Mouse (Mus musculus) liver, embryonic 16.5 days (tissue): Measurements from ENCODE around the gene Lbhd2. TPM values are rescaled to one million over a fixed set of nuclear protein-coding genes. Genes with fewer than 3 reads are reported as not detected.

ENCODE experiments used
- ATAC-seq: fragments of 200-750 bp; cut with Nextera tagmentation; 2 replicates; pipeline ENCODE4 v1.8.0; 2017; ENCODE audit warnings: low read depth, mild to moderate bottlenecking, moderate number of reproducible peaks, moderate library complexity
- H3K27ac ChIP-seq: fragments of 300-500 bp; sonication (generic); 2 replicates; pipeline ENCODE4 v1.5.1; 2014; ENCODE audit warnings: mild to moderate bottlenecking, low read length
- H3K27me3 ChIP-seq: fragments of 300-500 bp; sonication (generic); 2 replicates; pipeline ENCODE4 v1.6.1; 2014; ENCODE audit warnings: low read depth, low read length, mixed read lengths; ENCODE audit not compliant: control insufficient read depth, insufficient read depth
- H3K36me3 ChIP-seq: fragments of 300-500 bp; sonication (generic); 2 replicates; pipeline ENCODE4 v1.6.1; 2014; ENCODE audit warnings: mild to moderate bottlenecking; ENCODE audit not compliant: control insufficient read depth, insufficient read depth
- H3K4me1 ChIP-seq: fragments of 300-500 bp; sonication (generic); 2 replicates; pipeline ENCODE4 v1.6.1; 2014; ENCODE audit warnings: low read depth, low read length, mixed read lengths; ENCODE audit not compliant: control insufficient read depth
- H3K4me2 ChIP-seq: fragments of 300-500 bp; sonication (generic); 2 replicates; pipeline ENCODE4 v1.6.1; 2014; ENCODE audit warnings: low read depth, low read length, mixed read lengths
- H3K4me3 ChIP-seq: fragments of 300-500 bp; sonication (generic); 2 replicates; pipeline ENCODE4 v1.5.1; 2014; ENCODE audit warnings: low read depth, mild to moderate bottlenecking, low read length
- H3K9ac ChIP-seq: fragments of 300-500 bp; sonication (generic); 2 replicates; pipeline ENCODE4 v1.6.1; 2014; ENCODE audit warnings: low read depth, low read length
- H3K9me3 ChIP-seq: fragments of 300-500 bp; sonication (generic); replicated peaks from 2 replicates; pipeline ENCODE4 v1.6.1; 2016; ENCODE audit warnings: low read length; ENCODE audit not compliant: control insufficient read depth
- WGBS: fragments of 180-500 bp; shearing (Covaris S2); extraction: QIAGEN DNeasy Blood & Tissue Kit; methylation state at CpG from one replicate; pipeline ENCODE4 v1.1.7; 2014; ENCODE audit not compliant: insufficient replicate concordance; 5-methylcytosine and 5-hydroxymethylcytosine counted together
- polyA plus RNA-seq: library from polyadenylated mRNA; unstranded; fragments of >200 nt; fragmentation: Nextera tagmentation; extraction: Ambion mirVana; gene quantifications from 2 replicates; pipeline ENCODE4 v1.2.1, GENCODE M21; 2015

Gene Lbhd2
- polyA plus RNA-seq, 1 experiment from 2014 or later = not detected

DNA sequence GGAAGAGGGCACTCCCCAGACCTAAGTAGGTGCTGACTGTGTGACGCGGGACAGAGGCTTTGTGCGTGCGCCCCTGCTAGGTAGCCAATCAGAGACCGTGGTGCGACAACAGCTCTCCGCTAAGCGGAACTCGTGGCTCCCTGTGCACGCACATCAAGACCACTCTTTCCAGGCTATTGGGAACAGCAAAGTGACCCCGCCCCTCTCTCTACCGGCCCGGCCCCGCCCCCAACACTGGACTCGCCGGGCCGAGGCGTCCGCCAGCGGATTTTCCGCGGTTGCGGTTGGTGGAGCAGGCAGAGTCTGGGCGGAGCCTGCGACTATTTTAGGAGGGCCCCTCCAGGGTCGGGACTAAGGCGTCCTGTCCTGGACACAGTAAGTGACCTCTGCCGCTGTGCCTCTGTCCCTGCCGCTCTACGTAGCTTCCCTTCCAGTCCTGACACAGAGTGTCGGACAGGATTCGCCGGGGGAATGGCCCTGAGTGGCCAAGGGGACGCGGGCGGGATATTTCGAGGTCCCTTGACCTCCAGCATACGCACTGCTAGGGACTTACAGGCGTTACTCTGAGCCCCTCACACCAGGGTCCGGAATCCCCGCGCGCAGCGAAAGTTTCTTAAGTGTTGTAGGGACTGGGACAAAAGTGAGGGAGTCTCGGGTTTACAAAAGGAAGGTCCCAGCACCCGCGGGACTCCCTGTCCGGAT is 35.9 kb downstream of the Lbhd2 start, which contains the start of gene Tnfaip2:
TSS of gene Tnfaip2 (plus strand) at position 161 of the 702 bp plus-strand sequence.
- H3K9me3 ChIP-seq = no peaks in the 10 kb centered on the region
- WGBS = under 1% methylated on average over 48 of the region's 48 CpGs
- peak within 1 kb of the TSS; percentile 89 for H3K9ac ChIP-seq
- ATAC-seq = peak; percentile 78
- peak within 1 kb of the TSS; percentile 99 for H3K27ac ChIP-seq
- no peaks in the 10 kb centered on the region for H3K27me3 ChIP-seq
- peaks cover 65% of the 10 kb centered on the region for H3K4me1 ChIP-seq
- H3K4me2 ChIP-seq = peak within 1 kb of the TSS; percentile 91
- peaks cover 30% of the 10 kb centered on the region for H3K36me3 ChIP-seq
- H3K4me3 ChIP-seq = peak within 1 kb of the TSS; percentile 81

DNA sequence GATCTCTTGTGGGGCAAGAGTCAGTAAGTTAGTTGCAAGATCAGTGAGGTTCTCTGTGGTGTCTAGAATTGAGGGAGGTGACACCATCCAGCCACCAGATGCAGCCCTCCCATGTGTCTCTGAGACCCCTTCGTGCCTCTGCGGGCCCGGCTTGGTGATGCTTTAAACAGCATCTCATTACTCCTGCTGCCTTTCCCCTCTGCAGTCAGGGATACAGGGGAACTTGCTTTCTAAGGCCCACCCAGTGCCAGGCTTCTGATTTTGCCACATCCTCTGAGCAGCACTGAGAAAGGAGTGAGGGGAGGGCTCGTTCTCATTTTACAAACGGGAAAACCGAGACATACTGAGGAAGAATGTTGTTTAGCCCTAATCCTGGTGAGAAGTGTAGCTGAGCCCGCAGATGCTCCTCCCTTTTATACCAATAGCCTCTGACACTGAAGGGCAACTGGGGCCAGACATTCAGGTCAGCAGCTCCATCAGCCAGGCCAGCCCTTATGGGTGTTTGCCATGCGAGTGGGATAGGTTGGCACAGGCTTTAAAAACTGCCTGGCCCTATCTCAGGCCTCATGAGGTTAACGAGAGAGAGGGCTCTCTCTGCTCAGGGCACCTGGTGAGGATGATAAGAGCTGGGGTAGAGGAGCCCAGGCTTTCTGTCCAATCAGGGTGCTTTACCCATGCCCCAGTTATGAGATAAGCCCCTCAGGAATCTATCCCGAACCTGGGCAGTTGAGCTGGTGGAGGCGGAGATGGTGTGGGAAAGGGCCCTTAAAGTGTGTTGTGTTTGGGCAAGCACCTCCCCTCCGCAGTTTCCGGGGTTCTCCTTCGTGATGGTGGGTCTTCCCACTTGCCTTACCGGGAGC is 36.6 kb downstream of the Lbhd2 start:
- Histone ChIP-seq H3K27me3 (no peaks in the 10 kb centered on the region), H3K4me3 (peak overlapping the region; percentile 81), H3K27ac (peak overlapping the region; percentile 99), H3K4me1 (peaks cover 57% of the 10 kb centered on the region), H3K36me3 (peaks cover 37% of the 10 kb centered on the region), H3K4me2 (peak overlapping the region; percentile 91), H3K9ac (peak overlapping the region; percentile 89), H3K9me3 (no peaks in the 10 kb centered on the region)
- WGBS = 9% methylated on average over 15 of the region's 15 CpGs
- ATAC-seq = peak; percentile 91

DNA sequence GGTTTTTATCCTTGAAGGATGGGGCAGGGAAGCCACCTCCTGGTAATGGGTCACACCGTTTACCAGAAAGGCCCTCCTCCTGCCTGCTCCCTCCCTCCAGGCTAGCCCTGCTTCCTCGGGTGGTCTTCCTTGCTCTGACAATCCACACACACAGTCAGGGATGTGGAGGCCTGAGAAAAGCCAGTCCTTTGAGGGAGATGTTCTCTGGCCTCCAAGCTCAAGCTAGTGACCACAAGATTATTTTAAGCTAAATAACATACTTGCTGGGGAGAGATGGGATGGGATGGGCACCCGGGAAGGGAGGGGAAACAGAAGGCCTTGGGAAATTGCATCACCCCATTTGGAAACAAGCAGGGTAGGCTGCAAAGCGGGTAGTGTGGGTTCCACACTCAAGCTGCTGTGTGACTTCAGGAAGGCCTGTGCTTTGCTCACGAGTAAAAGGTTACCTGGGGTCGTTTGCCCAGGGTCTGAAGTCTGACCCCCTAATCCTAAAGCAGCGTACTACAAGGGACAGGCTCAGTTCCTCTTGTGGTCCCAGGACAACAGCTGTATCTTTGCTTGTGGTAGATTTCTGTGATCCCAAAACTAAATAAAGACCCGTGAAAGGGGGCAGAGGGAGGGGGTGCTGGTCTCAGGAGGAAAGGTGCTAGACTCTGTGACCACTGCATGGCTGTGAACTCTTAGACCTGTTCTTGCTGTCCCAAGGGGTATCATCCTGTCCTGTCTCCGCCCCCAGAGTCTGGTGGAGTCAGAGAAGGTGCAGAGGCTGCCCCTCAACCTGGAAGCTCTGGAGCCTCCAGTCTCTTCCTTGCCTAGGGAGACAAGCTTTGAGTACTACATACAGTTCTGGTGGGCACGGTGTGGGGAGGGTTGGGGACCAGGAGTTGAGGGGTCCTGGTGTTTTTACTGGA is 37.6 kb downstream of the Lbhd2 start:
- Histone ChIP-seq H3K27ac (peak overlapping the region; percentile 99), H3K9ac (peak overlapping the region; percentile 89), H3K27me3 (no peaks in the 10 kb centered on the region), H3K4me1 (peaks cover 54% of the 10 kb centered on the region), H3K9me3 (no peaks in the 10 kb centered on the region), H3K36me3 (peaks cover 47% of the 10 kb centered on the region), H3K4me2 (peak overlapping the region; percentile 91), H3K4me3 (peak overlapping the region; percentile 81)
- WGBS = 14% methylated on average over 10 of the region's 10 CpGs
- ATAC-seq = no peak

DNA sequence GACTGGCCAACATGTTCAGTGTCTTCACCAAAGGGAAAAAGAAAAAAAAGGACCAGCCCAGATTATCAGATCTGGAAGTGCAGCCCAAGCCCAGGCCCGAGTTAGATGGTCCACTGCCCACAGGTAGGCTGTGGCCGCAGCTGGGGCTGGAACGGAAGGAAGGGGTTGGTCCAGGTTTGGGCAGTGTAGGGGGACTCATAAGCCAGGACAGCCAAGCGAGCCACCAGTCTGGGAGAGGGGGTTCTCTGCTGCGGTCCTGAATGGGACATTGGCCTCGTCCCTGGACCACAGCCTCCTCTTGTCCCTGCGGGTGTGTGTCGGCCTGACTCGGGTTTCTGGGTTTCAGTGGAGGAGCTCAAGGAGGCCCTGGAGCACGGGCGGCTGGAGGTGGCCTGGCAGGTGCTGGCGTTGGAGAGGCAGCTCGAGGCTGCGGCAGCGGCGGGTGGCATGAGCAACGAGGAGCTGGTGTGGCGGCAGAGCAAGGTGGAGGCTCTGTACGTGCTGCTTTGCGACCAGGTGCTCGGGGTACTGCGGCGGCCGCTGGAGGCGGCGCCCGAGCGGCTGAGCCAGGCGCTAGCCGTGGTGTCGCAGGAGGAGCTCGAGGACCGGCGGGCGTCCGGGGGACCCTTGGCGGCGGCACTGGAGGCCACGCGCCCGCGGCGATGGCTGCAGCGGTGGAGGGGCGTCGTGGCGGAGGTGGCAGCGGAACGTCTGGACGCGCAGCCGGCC is 38.7 kb downstream of the Lbhd2 start:
- H3K9me3 ChIP-seq = no peaks in the 10 kb centered on the region
- peak overlapping the region; percentile 99 for H3K27ac ChIP-seq
- no peaks in the 10 kb centered on the region for H3K27me3 ChIP-seq
- peak overlapping the region; percentile 89 for H3K9ac ChIP-seq
- WGBS = 13% methylated on average over 50 of the region's 52 CpGs
- peak overlapping the region; percentile 91 for H3K4me2 ChIP-seq
- H3K4me3 ChIP-seq = peak overlapping the region; percentile 81
- H3K4me1 ChIP-seq = peaks cover 51% of the 10 kb centered on the region
- ATAC-seq = no peak
- peaks cover 58% of the 10 kb centered on the region for H3K36me3 ChIP-seq

DNA sequence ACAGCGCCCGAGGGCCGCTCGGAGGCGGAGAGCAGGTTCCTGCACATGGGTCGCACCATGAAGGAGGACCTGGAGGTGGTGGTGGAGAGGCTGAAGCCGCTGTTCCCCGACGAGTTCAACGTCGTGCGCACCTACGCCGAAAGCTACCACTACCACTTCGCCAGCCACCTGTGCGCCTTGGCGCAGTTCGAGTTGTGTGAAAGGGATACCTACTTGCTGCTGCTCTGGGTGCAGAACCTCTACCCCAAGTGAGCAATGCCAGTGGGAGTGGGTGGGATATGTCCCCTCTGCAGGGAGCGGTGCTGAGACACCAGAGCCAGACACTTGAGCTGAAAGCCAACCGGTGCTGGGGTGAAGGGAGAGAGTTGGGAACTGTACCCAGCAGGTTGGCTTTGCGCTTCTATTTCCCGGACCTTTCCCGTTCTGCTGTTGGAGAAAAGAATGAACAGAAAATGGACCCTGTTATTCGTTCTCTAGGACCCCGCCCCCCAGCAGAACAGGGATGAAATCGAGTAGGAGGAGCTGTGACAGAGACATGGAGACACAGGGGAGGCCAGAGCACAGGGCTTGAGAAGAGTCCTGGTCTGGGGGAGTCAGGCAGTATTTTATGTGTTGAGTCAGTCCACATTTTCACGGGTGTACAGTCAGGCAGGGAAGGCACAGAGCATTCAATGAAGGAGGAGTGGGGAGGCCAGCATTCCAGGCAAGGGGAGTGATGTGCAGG is 39.4 kb downstream of the Lbhd2 start:
- Histone ChIP-seq H3K36me3 (peaks cover 65% of the 10 kb centered on the region), H3K27me3 (no peaks in the 10 kb centered on the region)
- 54% methylated on average over 27 of the region's 27 CpGs for WGBS

DNA sequence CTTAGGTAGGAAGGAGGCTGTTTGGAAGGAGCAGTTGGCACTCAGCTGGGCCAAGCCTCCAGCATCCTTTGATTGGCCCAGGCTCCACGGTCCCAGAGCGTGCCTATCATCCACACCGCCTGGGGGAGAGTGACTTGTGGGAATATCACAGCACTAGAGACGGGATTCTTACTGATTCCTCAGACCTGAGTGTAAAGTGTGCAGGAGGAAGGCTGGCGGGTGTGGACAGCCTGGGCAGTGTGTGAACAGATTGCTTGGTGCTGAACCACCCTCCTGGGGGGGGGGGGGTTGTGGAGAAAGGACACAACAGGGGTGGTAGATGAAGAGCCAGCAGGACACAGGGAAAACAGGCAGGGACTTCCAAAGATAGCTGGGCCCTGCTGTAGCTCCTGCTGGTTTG is 40.1 kb downstream of the Lbhd2 start:
- H3K27ac ChIP-seq = no peak overlapping the region
- H3K4me2 ChIP-seq = peak overlapping the region; percentile 91
- peaks cover 45% of the 10 kb centered on the region for H3K4me1 ChIP-seq
- peaks cover 72% of the 10 kb centered on the region for H3K36me3 ChIP-seq
- H3K9me3 ChIP-seq = no peaks in the 10 kb centered on the region
- no peak overlapping the region for H3K9ac ChIP-seq
- WGBS = 78% methylated on average over 5 of the region's 5 CpGs
- H3K4me3 ChIP-seq = no peak overlapping the region
- no peak for ATAC-seq
- H3K27me3 ChIP-seq = no peaks in the 10 kb centered on the region

More for the DNA sequence above, 39.4 kb downstream of the Lbhd2 start:
- peak overlapping the region; percentile 81 for H3K4me3 ChIP-seq
- peaks cover 51% of the 10 kb centered on the region for H3K4me1 ChIP-seq
- no peaks in the 10 kb centered on the region for H3K9me3 ChIP-seq
- peak overlapping the region; percentile 89 for H3K9ac ChIP-seq
- peak overlapping the region; percentile 91 for H3K4me2 ChIP-seq
- ATAC-seq = no peak
- H3K27ac ChIP-seq = no peak overlapping the region

DNA sequence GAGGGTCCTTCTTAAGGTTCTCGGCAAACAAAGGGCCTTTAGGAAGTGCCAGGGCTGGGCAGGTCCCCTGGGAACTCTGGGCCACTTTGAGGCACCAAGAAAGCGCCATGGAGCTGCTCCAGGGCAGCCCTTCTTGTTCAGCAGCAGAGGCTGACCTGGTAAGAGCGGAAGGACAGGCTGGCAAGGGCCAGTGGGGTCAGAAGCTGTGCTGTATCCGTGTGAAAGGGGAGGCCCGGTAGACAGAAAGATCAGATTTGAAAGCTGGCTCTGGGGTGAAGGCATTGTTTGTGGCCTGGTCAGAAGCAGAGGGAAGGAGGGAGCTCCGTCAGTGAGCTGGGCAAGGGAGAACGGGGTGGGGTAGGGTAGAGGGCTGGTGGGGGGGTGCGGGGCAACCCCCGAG is 40.7 kb downstream of the Lbhd2 start:
- Histone ChIP-seq H3K4me3 (no peak overlapping the region), H3K4me1 (peaks cover 39% of the 10 kb centered on the region), H3K27me3 (no peaks in the 10 kb centered on the region)

More for the DNA sequence above, 40.7 kb downstream of the Lbhd2 start:
- Histone ChIP-seq H3K4me2 (no peak overlapping the region), H3K9me3 (no peaks in the 10 kb centered on the region), H3K27ac (no peak overlapping the region), H3K9ac (no peak overlapping the region), H3K36me3 (peaks cover 78% of the 10 kb centered on the region)
- 73% methylated on average over 9 of the region's 9 CpGs for WGBS
- no peak for ATAC-seq
